Mouse (Mus musculus) lung, embryonic 16.5 days (tissue): ENCODE measurements around the gene Inpp4b. TPM values are rescaled to one million over a fixed set of nuclear protein-coding genes. Genes with fewer than 3 reads are reported as not detected.

ENCODE experiments used
- ATAC-seq: fragments of 200-750 bp; cut with Nextera tagmentation; 2 replicates; pipeline ENCODE4 v1.8.0; 2017; ENCODE audit warnings: low read depth, mild to moderate bottlenecking, moderate library complexity
- H3K27ac ChIP-seq: fragments of 300-500 bp; sonication (generic); 2 replicates; pipeline ENCODE4 v1.5.1; 2014; ENCODE audit warnings: mild to moderate bottlenecking, control low read depth, low read length
- H3K27me3 ChIP-seq: fragments of 300-500 bp; sonication (generic); 2 replicates; pipeline ENCODE4 v1.6.1; 2014; ENCODE audit warnings: low read depth, low read length, mixed read lengths; ENCODE audit not compliant: control insufficient read depth, insufficient read depth
- H3K36me3 ChIP-seq: fragments of 300-500 bp; sonication (generic); 2 replicates; pipeline ENCODE4 v1.6.1; 2014; ENCODE audit warnings: low read length; ENCODE audit not compliant: control insufficient read depth, insufficient read depth
- H3K4me1 ChIP-seq: fragments of 300-500 bp; sonication (generic); replicated peaks from 2 replicates; pipeline ENCODE4 v1.6.1; 2014; ENCODE audit warnings: low read length, mixed read lengths; ENCODE audit not compliant: control insufficient read depth, insufficient read depth
- H3K4me2 ChIP-seq: fragments of 300-500 bp; sonication (generic); 2 replicates; pipeline ENCODE4 v1.6.1; 2014; ENCODE audit warnings: low read depth, low read length, control low read depth
- H3K4me3 ChIP-seq: fragments of 300-500 bp; sonication (generic); 2 replicates; pipeline ENCODE4 v1.5.1; 2014; ENCODE audit warnings: mild to moderate bottlenecking, low read length, control low read depth
- H3K9ac ChIP-seq: fragments of 300-500 bp; sonication (generic); 2 replicates; pipeline ENCODE4 v1.6.1; 2014; ENCODE audit warnings: low read length, control low read depth
- H3K9me3 ChIP-seq: fragments of 300-500 bp; sonication (generic); 2 replicates; pipeline ENCODE4 v1.6.1; 2016; ENCODE audit warnings: low read length; ENCODE audit not compliant: control insufficient read depth
- WGBS: fragments of 180-500 bp; shearing (Covaris S2); extraction: QIAGEN DNeasy Blood & Tissue Kit; methylation state at CpG from one replicate; pipeline ENCODE4 v1.1.7; 2014; 5-methylcytosine and 5-hydroxymethylcytosine counted together
- polyA plus RNA-seq: library from polyadenylated mRNA; unstranded; fragments of >200 nt; fragmentation: Nextera tagmentation; extraction: Ambion mirVana; gene quantifications from 2 replicates; pipeline ENCODE4 v1.2.1, GENCODE M21; 2015

Gene Inpp4b
- polyA plus RNA-seq, 1 experiment from 2014 or later = 16.5 TPM

DNA sequence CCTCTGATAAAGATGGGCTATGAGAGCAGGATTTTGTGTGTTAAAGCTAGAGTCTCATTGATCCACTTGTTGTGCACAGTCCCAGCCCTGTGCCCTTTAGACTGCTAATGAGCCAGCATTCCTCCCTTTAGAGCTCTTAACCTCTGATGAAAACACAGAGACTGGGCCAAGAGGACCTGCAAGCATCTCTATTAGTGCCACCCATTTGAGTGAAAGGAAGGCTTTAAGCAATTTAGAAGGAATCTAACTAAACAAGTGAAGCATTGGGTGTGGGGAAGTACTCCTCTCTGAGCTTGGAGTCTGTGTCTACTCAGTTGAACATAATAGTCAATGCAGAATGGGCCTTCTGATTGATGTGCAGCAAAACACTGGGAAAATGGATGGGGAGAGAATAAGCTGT, 762.2 kb downstream of the Inpp4b start:
- H3K36me3 ChIP-seq = no peaks in the 10 kb centered on the region
- no peaks in the 10 kb centered on the region for H3K9me3 ChIP-seq
- no peak overlapping the region for H3K4me3 ChIP-seq
- no peak overlapping the region for H3K4me2 ChIP-seq
- H3K4me1 ChIP-seq = no peaks in the 10 kb centered on the region
- H3K27ac ChIP-seq = no peak overlapping the region
- no peak for ATAC-seq
- no peak overlapping the region for H3K9ac ChIP-seq
- H3K27me3 ChIP-seq = no peaks in the 10 kb centered on the region

DNA sequence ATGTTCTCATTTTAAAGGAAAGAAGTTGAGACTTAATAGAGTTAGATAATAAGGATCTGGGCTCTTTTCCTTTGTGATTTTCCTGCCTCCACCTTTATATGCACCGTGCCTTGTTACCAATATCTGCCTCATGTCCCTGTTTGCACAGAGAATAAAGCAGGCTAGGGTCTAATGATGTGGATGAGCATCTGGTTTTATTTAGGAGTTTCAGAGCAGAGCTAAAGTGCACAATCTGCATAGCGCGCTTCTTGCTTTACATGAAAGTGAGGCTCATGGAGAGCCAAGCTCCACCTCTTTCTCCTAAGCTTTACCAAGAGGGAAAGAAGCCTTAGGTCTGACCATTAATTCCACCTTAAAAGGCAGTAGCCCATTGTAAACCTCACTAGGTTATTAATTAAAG, 763.8 kb downstream of the Inpp4b start:
- WGBS = 85% methylated on average over 3 of the region's 3 CpGs
- Histone ChIP-seq H3K9ac (no peak overlapping the region), H3K4me2 (no peak overlapping the region), H3K27me3 (no peaks in the 10 kb centered on the region), H3K4me1 (no peaks in the 10 kb centered on the region), H3K36me3 (no peaks in the 10 kb centered on the region), H3K9me3 (no peaks in the 10 kb centered on the region), H3K27ac (no peak overlapping the region), H3K4me3 (no peak overlapping the region)
- no peak for ATAC-seq

DNA sequence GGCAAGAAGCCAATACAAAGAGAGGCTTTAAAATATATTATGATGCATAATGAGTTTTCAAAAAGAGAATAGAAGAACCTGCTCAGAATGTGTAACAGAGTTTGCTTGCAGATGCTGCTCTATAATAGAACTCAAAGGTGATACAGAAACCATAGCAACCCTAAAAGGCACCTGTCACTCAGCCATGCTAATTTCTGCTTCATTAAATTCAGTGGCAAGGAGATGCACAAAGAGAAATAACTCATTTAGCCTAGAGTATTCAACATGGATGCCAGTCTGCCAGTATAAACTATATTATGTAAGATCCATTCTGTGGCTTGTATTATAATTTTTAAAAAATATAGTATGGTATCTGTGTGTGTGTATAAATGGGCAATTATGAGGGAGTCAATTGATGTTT, 807.9 kb downstream of the Inpp4b start:
- H3K36me3 ChIP-seq = no peaks in the 10 kb centered on the region
- H3K9me3 ChIP-seq = peaks cover 3% of the 10 kb centered on the region; the same call in 1 of the 2 replicates
- H3K4me3 ChIP-seq = no peak overlapping the region
- no peak overlapping the region for H3K9ac ChIP-seq
- no peaks in the 10 kb centered on the region for H3K27me3 ChIP-seq
- no peak overlapping the region for H3K27ac ChIP-seq
- no peaks in the 10 kb centered on the region for H3K4me1 ChIP-seq
- no peak for ATAC-seq
- H3K4me2 ChIP-seq = no peak overlapping the region

GRCm38 (mm10) chr8:82157928-82158327, 815.6 kb downstream of the Inpp4b start:
- H3K9me3 ChIP-seq = peaks cover 3% of the 10 kb centered on the region; the same call in 1 of the 2 replicates
- H3K4me2 ChIP-seq = no peak overlapping the region
- no peak overlapping the region for H3K9ac ChIP-seq
- no peaks in the 10 kb centered on the region for H3K4me1 ChIP-seq
- no peaks in the 10 kb centered on the region for H3K27me3 ChIP-seq
- WGBS = 43% methylated on average over 1 of the region's 1 CpGs
- no peaks in the 10 kb centered on the region for H3K36me3 ChIP-seq
- no peak overlapping the region for H3K27ac ChIP-seq
- no peak for ATAC-seq
- H3K4me3 ChIP-seq = no peak overlapping the region
